Mouse (Mus musculus): ENCODE measurements around the gene Hes6. TPM values are rescaled to one million over a fixed set of nuclear protein-coding genes. Genes with fewer than 3 reads are reported as not detected.

The Hes6 gene
- total RNA-seq, 2 experiments from 2014 or later: 16.6 to 18.3 TPM

Other genes with a start within 250 kb of the Hes6 start
- 10 to 100 TPM in 1 of 2 experiments, 1 to 10 TPM in 1; 7.7 to 10.1 TPM for gene Ramp1, start 234.2 kb downstream of the Hes6 start, total RNA-seq (2021)
- gene Ube2f, start 163.7 kb downstream of the Hes6 start, total RNA-seq (2021): 10 to 100 TPM; 48.7 to 49.3 TPM
- gene Scly, start 115.7 kb downstream of the Hes6 start, total RNA-seq (2021): 10 to 100 TPM; 17.7 to 18.8 TPM
- under 1 TPM in 1 of 2 experiments, not detected in 1; 0.05 TPM for gene Espnl, start 92.0 kb downstream of the Hes6 start, total RNA-seq (2021)
- gene Klhl30, start 63.0 kb downstream of the Hes6 start, total RNA-seq (2021): 10 to 100 TPM; 46.3 to 52.0 TPM
- under 1 TPM in 1 of 2 experiments, not detected in 1; 0.26 TPM for gene Erfe, start 47.6 kb downstream of the Hes6 start, total RNA-seq (2021)
- 10 to 100 TPM; 41.3 to 48.1 TPM for gene Ilkap, start 15.2 kb downstream of the Hes6 start, total RNA-seq (2021)
- gene Per2, start 45.3 kb upstream of the Hes6 start, total RNA-seq (2021): 10 to 100 TPM in 1 of 2 experiments, 1 to 10 TPM in 1; 2.1 to 11.7 TPM
- gene Traf3ip1, start 80.6 kb upstream of the Hes6 start, total RNA-seq (2021): 1 to 10 TPM; 5.7 to 5.9 TPM
- gene Asb1, start 126.5 kb upstream of the Hes6 start, total RNA-seq (2021): 10 to 100 TPM; 16.1 to 17.3 TPM

Measured in heart, postnatal 25 days (tissue).